Mouse (Mus musculus): ENCODE measurements around the gene Mrpl24. TPM values are rescaled to one million over a fixed set of nuclear protein-coding genes. Genes with fewer than 3 reads are reported as not detected.

Mrpl24 gene
- polyA plus RNA-seq, 2 experiments: 37.9 to 50.1 TPM

DNA sequence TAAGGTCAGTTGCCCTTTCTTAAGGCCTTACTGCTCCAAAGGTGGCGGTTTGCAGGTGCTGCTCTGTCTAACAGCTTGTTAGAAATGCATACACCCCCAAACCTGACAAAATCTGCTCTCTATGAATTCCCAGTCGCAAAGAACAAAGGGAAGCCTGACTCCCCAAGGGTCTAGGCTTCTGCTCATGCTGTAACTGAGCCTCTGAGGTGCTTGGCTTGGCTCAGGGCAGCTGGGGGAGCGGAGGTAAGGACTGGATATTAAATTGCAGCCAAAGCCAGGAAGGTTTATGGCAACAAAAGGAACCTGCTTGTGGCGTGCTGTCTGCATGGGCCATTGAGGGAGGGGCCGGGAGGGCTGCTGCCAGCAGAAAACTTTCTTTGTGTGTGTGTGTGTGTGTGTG lies 15.5 kb upstream of the Mrpl24 start:
- H3K4me1 ChIP-seq (replicated peaks; ENCODE audit: control insufficient read depth in 2 of 2, insufficient read depth in 2 of 2, low read length in 1 of 2): peaks cover 40 to 50% of the 10 kb centered on the region in 2 experiments
- no peaks in the 10 kb centered on the region for H3K36me3 ChIP-seq (replicated peaks; ENCODE audit: control insufficient read depth, insufficient read depth, low read depth)
- H3K27ac ChIP-seq: peak overlapping the region; percentile 61
- H3K4me2 ChIP-seq (ENCODE audit: low read depth): no peak overlapping the region
- TF ChIP-seq CTCF (IDR thresholded peaks at IDR 0.05; ENCODE audit: low read depth) (no peak), EP300 (IDR thresholded peaks at IDR 0.05; ENCODE audit: low read depth) (no peak)
- ATAC-seq (ENCODE audit: insufficient read depth) (no peak), DNase-seq (ENCODE audit: low read depth in 3 of 3, low spot score in 3 of 3) (no peak)
- H3K9me3 ChIP-seq (ENCODE audit: control insufficient read depth, low read length): no peaks in the 10 kb centered on the region
- 0 out of 2 replicates have a peak overlapping the region, but pooled peaks have one; percentile 13 for H3K9ac ChIP-seq (replicated peaks)
- 51% methylated on average over 5 of the region's 5 CpGs for WGBS (ENCODE audit: insufficient replicate concordance)
- H3K4me3 ChIP-seq (ENCODE audit: insufficient read depth in 1 of 2, low read depth in 2 of 2, low read length in 2 of 2): no peak overlapping the region
- H3K27me3 ChIP-seq (ENCODE audit: control insufficient read depth, insufficient read depth, low read length): no peaks in the 10 kb centered on the region

DNA sequence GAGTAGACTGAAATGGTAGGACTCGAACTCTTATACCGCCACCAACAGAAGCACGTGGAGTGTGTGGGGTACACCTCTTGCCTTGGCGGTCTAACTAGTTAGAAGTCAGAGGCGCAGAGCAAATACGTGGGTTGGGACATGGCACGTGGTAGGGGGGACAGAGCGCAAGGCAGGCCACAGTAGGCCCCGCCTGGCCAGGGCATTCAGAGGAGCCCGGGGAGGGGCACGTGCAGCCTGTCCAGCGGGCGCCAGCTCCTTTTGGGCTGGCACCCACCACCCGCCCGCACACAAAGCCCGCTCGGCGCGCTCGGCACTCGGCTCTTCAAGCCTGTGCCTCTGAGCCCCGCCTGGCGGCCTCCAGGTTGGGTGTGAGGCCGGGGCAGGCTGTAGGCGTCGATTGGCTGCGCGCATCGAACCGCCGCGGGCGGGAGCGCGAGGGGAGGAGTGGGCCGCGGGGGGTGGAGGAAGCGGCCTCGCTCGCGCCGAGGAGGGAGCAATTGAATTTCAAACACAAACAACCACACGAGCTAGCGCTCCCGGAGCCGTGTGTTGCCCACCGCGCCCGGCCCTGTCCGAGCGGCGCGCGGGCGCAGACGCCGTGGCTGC lies 13.3 kb upstream of the Mrpl24 start, which contains the start of gene Hdgf:
Hdgf (plus strand) TSS at position 442 of the 606 bp plus-strand sequence.
- no peaks in the 10 kb centered on the region for H3K9me3 ChIP-seq (ENCODE audit: control insufficient read depth, low read length)
- under 1% methylated on average over 57 of the region's 57 CpGs for WGBS (ENCODE audit: insufficient replicate concordance)
- H3K36me3 ChIP-seq (replicated peaks; ENCODE audit: control insufficient read depth, insufficient read depth, low read depth): no peaks in the 10 kb centered on the region; the same call in 1 of the 2 replicates
- ATAC-seq (ENCODE audit: insufficient read depth): peak; percentile 84
- peak; percentile 91 to 93 (median 92) for DNase-seq (ENCODE audit: low read depth in 3 of 3, low spot score in 3 of 3)
- H3K27me3 ChIP-seq (ENCODE audit: control insufficient read depth, insufficient read depth, low read length): no peaks in the 10 kb centered on the region
- TF ChIP-seq CTCF (IDR thresholded peaks at IDR 0.05; ENCODE audit: low read depth) (peak; percentile 45), EP300 (IDR thresholded peaks at IDR 0.05; ENCODE audit: low read depth) (no peak)
- peaks cover 45 to 55% of the 10 kb centered on the region in 2 experiments for H3K4me1 ChIP-seq (replicated peaks; ENCODE audit: control insufficient read depth in 2 of 2, insufficient read depth in 2 of 2, low read length in 1 of 2)
- peak within 1 kb of the TSS; percentile 97 to 100 for H3K4me3 ChIP-seq (ENCODE audit: insufficient read depth in 1 of 2, low read depth in 2 of 2, low read length in 2 of 2)
- H3K4me2 ChIP-seq (ENCODE audit: low read depth): peak within 1 kb of the TSS; percentile 91
- H3K9ac ChIP-seq (replicated peaks): peak within 1 kb of the TSS; percentile 100
- peak within 1 kb of the TSS; percentile 89 for H3K27ac ChIP-seq

DNA sequence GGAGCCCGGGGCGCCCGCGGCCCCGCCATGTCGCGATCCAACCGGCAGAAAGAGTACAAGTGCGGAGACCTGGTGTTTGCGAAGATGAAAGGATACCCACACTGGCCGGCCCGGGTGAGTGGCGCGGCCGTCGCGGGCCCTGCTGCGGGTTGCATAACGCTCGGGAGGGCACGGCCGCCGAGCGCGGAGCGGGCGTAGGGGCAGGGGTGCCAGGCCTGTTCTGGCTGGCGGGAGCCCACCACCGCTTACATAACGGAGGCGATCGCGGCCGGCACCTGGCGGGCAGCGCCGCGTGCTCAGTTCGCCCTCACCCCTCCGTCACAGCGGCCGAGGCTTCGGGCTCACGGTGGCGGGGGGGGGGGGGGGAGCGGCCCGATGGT lies 12.7 kb upstream of the Mrpl24 start:
- H3K9ac ChIP-seq (replicated peaks): peak overlapping the region; percentile 100
- TF ChIP-seq CTCF (IDR thresholded peaks at IDR 0.05; ENCODE audit: low read depth) (no peak), EP300 (IDR thresholded peaks at IDR 0.05; ENCODE audit: low read depth) (no peak)

DNA sequence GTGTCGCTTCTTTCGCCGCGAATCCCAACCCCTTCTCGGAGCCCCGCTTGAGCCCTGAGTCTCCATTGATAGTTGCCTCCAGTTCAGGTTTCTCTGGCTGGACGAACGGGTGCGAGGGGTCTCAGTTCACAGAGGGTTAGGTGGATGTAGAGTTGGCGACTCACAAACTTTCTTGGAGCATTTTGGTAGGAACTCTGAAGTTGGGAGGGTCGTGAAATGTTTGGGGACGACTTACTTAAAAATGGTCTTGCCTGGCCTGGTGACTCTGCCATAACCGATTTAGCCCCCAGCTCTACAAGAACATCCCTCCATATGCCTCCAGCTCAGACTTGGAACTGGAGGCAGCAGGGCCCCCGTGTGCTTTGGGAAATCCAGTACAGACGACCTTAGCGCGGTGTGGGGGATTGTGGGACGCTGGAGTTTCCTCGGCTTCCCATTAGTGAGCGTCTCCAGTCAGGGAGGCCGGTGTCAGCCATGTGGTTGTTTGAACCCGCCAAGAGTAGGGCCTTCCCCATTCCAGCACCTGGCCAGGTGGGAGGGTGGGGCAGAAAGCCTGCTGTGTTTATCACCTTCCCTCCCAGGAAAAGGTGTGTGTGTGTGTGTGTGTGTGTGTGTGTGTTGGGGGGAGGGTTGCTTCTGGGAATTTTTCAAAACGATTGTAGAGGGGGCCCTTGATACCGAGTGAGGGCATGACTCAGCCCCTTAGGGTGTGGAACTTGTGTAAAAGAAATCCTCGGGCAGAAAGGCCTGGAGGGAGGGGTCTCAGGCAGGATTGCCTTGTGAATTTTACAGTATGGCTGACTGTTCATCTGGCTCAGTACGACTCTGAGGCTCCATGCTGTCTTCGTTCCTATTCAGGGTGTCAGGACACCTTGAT lies 12.1 kb upstream of the Mrpl24 start:
- Histone ChIP-seq H3K9ac (replicated peaks) (peak overlapping the region; percentile 100), H3K4me3 (ENCODE audit: insufficient read depth in 1 of 2, low read depth in 2 of 2, low read length in 2 of 2) (peak overlapping the region; percentile 97 to 100), H3K9me3 (ENCODE audit: control insufficient read depth, low read length) (no peaks in the 10 kb centered on the region), H3K4me1 (replicated peaks; ENCODE audit: control insufficient read depth in 2 of 2, insufficient read depth in 2 of 2, low read length in 1 of 2) (peaks cover 47 to 55% of the 10 kb centered on the region in 2 experiments), H3K36me3 (replicated peaks; ENCODE audit: control insufficient read depth, insufficient read depth, low read depth) (peaks cover 3% of the 10 kb centered on the region), H3K27me3 (ENCODE audit: control insufficient read depth, insufficient read depth, low read length) (no peaks in the 10 kb centered on the region), H3K27ac (peak overlapping the region; percentile 89), H3K4me2 (ENCODE audit: low read depth) (peak overlapping the region; percentile 91)
- DNase-seq (ENCODE audit: low read depth in 3 of 3, low spot score in 3 of 3) (peak in 1 of 3 experiments; percentile 68), ATAC-seq (ENCODE audit: insufficient read depth) (peak; percentile 7; the same call in 1 of the 2 replicates)
- TF ChIP-seq EP300 (IDR thresholded peaks at IDR 0.05; ENCODE audit: low read depth) (no peak), CTCF (IDR thresholded peaks at IDR 0.05; ENCODE audit: low read depth) (no peak)
- WGBS (ENCODE audit: insufficient replicate concordance): 0% methylated on average over 27 of the region's 27 CpGs

More for the DNA sequence above, 12.7 kb upstream of the Mrpl24 start:
- Histone ChIP-seq H3K4me1 (replicated peaks; ENCODE audit: control insufficient read depth in 2 of 2, insufficient read depth in 2 of 2, low read length in 1 of 2) (peaks cover 45 to 54% of the 10 kb centered on the region in 2 experiments), H3K9me3 (ENCODE audit: control insufficient read depth, low read length) (no peaks in the 10 kb centered on the region), H3K4me3 (ENCODE audit: insufficient read depth in 1 of 2, low read depth in 2 of 2, low read length in 2 of 2) (peak overlapping the region; percentile 97 to 100), H3K4me2 (ENCODE audit: low read depth) (peak overlapping the region; percentile 91), H3K36me3 (replicated peaks; ENCODE audit: control insufficient read depth, insufficient read depth, low read depth) (no peaks in the 10 kb centered on the region; the same call in 1 of the 2 replicates), H3K27me3 (ENCODE audit: control insufficient read depth, insufficient read depth, low read length) (no peaks in the 10 kb centered on the region), H3K27ac (peak overlapping the region; percentile 89)
- under 1% methylated on average over 40 of the region's 47 CpGs for WGBS (ENCODE audit: insufficient replicate concordance)
- DNase-seq (ENCODE audit: low read depth in 3 of 3, low spot score in 3 of 3) (no peak), ATAC-seq (ENCODE audit: insufficient read depth) (peak; percentile 4; the same call in 1 of the 2 replicates)

DNA sequence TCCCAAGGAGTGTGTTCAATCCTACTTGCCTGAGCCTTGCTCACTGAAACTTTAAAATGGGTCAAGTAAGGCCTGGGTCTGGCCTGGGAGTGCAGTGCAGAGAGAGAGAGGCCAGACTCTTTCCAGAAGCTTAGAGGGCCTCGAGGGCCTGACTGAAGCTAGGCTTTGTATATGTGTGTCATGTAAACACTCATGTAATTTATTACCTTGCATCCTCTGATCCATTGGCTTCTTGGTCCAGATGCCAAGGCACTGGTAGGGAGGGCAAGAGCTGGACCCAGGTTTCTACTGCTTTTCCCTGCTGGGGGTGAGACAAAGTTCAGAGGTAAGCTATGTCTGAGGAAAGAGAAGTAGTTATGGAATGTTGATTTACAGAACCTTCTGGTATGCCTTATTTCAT lies 11.4 kb upstream of the Mrpl24 start:
- Histone ChIP-seq H3K4me1 (replicated peaks; ENCODE audit: control insufficient read depth in 2 of 2, insufficient read depth in 2 of 2, low read length in 1 of 2) (peaks cover 48 to 59% of the 10 kb centered on the region in 2 experiments), H3K27me3 (ENCODE audit: control insufficient read depth, insufficient read depth, low read length) (no peaks in the 10 kb centered on the region), H3K9me3 (ENCODE audit: control insufficient read depth, low read length) (no peaks in the 10 kb centered on the region), H3K9ac (replicated peaks) (peak overlapping the region; percentile 100), H3K36me3 (replicated peaks; ENCODE audit: control insufficient read depth, insufficient read depth, low read depth) (peaks cover 5% of the 10 kb centered on the region), H3K4me2 (ENCODE audit: low read depth) (peak overlapping the region; percentile 91), H3K27ac (peak overlapping the region; percentile 89), H3K4me3 (ENCODE audit: insufficient read depth in 1 of 2, low read depth in 2 of 2, low read length in 2 of 2) (peak overlapping the region; percentile 97 to 100)
- TF ChIP-seq CTCF (IDR thresholded peaks at IDR 0.05; ENCODE audit: low read depth) (no peak), EP300 (IDR thresholded peaks at IDR 0.05; ENCODE audit: low read depth) (no peak)
- 3% methylated on average over 1 of the region's 1 CpGs for WGBS (ENCODE audit: insufficient replicate concordance)
- ATAC-seq (ENCODE audit: insufficient read depth) (no peak), DNase-seq (ENCODE audit: low read depth in 3 of 3, low spot score in 3 of 3) (no peak)
